Mouse (Mus musculus): Measurements from ENCODE around the gene Pgam2. TPM values are rescaled to one million over a fixed set of nuclear protein-coding genes. Genes with fewer than 3 reads are reported as not detected.
"Not testable (repeated sequence)": the region's sequence is repeated elsewhere in the genome, so short reads cannot be mapped to it uniquely, and the experiment has no call there.

Pgam2 gene
- polyA plus RNA-seq, 1 experiment from 2014 or later = 5.3 TPM

DNA sequence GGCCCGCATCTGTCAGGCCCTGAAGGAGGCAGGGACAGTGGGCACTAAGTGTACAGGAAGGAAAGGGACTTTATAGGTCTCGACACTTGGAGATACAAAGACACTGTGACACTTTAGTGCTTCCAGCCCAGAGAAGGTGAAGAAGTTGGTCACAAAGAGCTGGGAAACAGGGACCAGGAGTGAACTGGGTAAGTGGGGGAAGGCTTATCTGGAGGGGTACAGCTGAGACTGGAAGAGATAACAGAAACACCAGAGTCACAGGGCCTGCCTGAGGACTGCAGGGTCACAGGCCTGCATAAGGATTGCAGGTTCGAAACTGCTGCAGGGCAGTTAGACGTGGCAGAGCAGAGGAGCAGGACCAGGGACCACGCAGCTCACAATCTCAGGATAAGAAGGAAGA is 24.4 kb upstream of the Pgam2 start:
- Histone ChIP-seq H3K4me2 (ENCODE audit: low read depth, low read length, severe bottlenecking) (no peak overlapping the region), H3K27ac (ENCODE audit: low read depth, low read length) (no peak overlapping the region), H3K36me3 (ENCODE audit: control insufficient read depth, insufficient read depth, low read length) (no peaks in the 10 kb centered on the region; the same call in 1 of the 2 replicates), H3K9me3 (ENCODE audit: control insufficient read depth, low read length) (no peaks in the 10 kb centered on the region), H3K27me3 (ENCODE audit: control insufficient read depth, insufficient read depth, low read length) (no peaks in the 10 kb centered on the region), H3K9ac (ENCODE audit: low read length) (no peak overlapping the region), H3K4me1 (replicated peaks; ENCODE audit: control insufficient read depth, insufficient read depth, low read length) (no peaks in the 10 kb centered on the region), H3K4me3 (ENCODE audit: low read depth, low read length) (no peak overlapping the region)
- DNase-seq (ENCODE audit: low spot score) (no peak), ATAC-seq (replicated peaks; ENCODE audit: low FRiP score) (no peak)
- 93% methylated on average over 5 of the region's 5 CpGs for WGBS

DNA sequence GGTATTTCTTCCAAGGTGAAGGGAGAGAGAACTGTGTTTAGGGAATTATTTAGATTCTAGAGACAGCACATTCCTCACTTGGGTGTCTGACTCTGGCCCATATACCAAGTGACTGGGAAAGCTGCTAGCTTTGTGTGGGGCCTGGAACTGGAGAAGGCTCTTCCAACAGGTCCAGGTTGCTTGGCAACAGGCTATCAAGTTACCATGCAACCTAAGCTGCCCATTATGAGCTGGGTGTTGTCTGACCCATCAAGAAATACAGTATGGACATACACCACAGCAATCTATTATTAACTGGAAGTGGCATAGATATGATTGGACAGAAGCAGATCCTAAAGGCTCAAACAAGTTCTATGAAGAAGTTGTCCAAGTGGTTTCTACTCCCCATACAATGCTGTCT is 21.9 kb upstream of the Pgam2 start:
- no peaks in the 10 kb centered on the region; the same call in 1 of the 2 replicates for H3K36me3 ChIP-seq (ENCODE audit: control insufficient read depth, insufficient read depth, low read length)
- H3K4me1 ChIP-seq (replicated peaks; ENCODE audit: control insufficient read depth, insufficient read depth, low read length) = no peaks in the 10 kb centered on the region
- ATAC-seq (replicated peaks; ENCODE audit: low FRiP score) = no peak
- no peak overlapping the region for H3K27ac ChIP-seq (ENCODE audit: low read depth, low read length)
- DNase-seq (ENCODE audit: low spot score) = no peak
- H3K9me3 ChIP-seq (ENCODE audit: control insufficient read depth, low read length) = no peaks in the 10 kb centered on the region
- H3K9ac ChIP-seq (ENCODE audit: low read length) = no peak overlapping the region
- H3K27me3 ChIP-seq (ENCODE audit: control insufficient read depth, insufficient read depth, low read length) = no peaks in the 10 kb centered on the region
- no peak overlapping the region for H3K4me3 ChIP-seq (ENCODE audit: low read depth, low read length)
- H3K4me2 ChIP-seq (ENCODE audit: low read depth, low read length, severe bottlenecking) = no peak overlapping the region

- peak; percentile 33 for DNase-seq (ENCODE audit: low spot score)
- 74% methylated on average over 2 of the region's 2 CpGs for WGBS
- Histone ChIP-seq H3K36me3 (ENCODE audit: control insufficient read depth, insufficient read depth, low read length) (no peaks in the 10 kb centered on the region), H3K9me3 (ENCODE audit: control insufficient read depth, low read length) (no peaks in the 10 kb centered on the region), H3K4me1 (replicated peaks; ENCODE audit: control insufficient read depth, insufficient read depth, low read length) (no peaks in the 10 kb centered on the region), H3K9ac (ENCODE audit: low read length) (no peak overlapping the region), H3K27ac (ENCODE audit: low read depth, low read length) (no peak overlapping the region), H3K4me2 (ENCODE audit: low read depth, low read length, severe bottlenecking) (no peak overlapping the region), H3K4me3 (ENCODE audit: low read depth, low read length) (no peak overlapping the region), H3K27me3 (ENCODE audit: control insufficient read depth, insufficient read depth, low read length) (no peaks in the 10 kb centered on the region)
- ATAC-seq (replicated peaks; ENCODE audit: low FRiP score) = no peak
Measured at GRCm38 (mm10) chr11:5819223-5819622, 15.7 kb upstream of the Pgam2 start.

DNA sequence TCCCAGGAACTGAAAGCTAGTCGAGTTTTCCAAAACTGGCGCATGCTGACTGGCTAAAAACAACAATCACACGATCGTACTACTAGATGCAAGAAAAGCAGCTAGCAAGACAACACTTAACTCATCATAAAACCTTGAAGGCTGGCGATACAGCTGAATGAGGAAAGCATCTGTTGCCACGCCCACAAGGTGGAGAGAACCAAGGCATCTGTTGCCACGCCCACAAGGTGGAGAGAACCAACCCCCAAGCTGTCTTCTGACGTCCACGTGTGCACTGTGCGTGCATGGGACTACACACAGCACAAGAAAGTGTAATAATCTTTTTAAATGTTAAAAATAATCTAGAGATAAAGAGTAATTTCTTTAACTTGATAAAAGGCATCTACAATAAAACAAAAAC is 9.8 kb upstream of the Pgam2 start:
- DNase-seq (ENCODE audit: low spot score) (peak; percentile 11), ATAC-seq (replicated peaks; ENCODE audit: low FRiP score) (no peak)
- no peak overlapping the region for H3K27ac ChIP-seq (ENCODE audit: low read depth, low read length)
- H3K9ac ChIP-seq (ENCODE audit: low read length) = no peak overlapping the region
- H3K9me3 ChIP-seq (ENCODE audit: control insufficient read depth, low read length) = no peaks in the 10 kb centered on the region
- no peaks in the 10 kb centered on the region for H3K36me3 ChIP-seq (ENCODE audit: control insufficient read depth, insufficient read depth, low read length)
- no peak overlapping the region for H3K4me2 ChIP-seq (ENCODE audit: low read depth, low read length, severe bottlenecking)
- WGBS = 81% methylated on average over 10 of the region's 10 CpGs
- H3K27me3 ChIP-seq (ENCODE audit: control insufficient read depth, insufficient read depth, low read length) = no peaks in the 10 kb centered on the region
- no peaks in the 10 kb centered on the region for H3K4me1 ChIP-seq (replicated peaks; ENCODE audit: control insufficient read depth, insufficient read depth, low read length)
- H3K4me3 ChIP-seq (ENCODE audit: low read depth, low read length) = no peak overlapping the region

- 94% methylated on average over 4 of the region's 4 CpGs for WGBS
- H3K4me1 ChIP-seq (replicated peaks; ENCODE audit: control insufficient read depth, insufficient read depth, low read length); H3K4me3 ChIP-seq (ENCODE audit: low read depth, low read length); H3K27ac ChIP-seq (ENCODE audit: low read depth, low read length); H3K4me2 ChIP-seq (ENCODE audit: low read depth, low read length, severe bottlenecking); H3K9me3 ChIP-seq (ENCODE audit: control insufficient read depth, low read length); H3K27me3 ChIP-seq (ENCODE audit: control insufficient read depth, insufficient read depth, low read length); H3K9ac ChIP-seq (ENCODE audit: low read length); ATAC-seq (replicated peaks; ENCODE audit: low FRiP score); DNase-seq (ENCODE audit: low spot score); H3K36me3 ChIP-seq (ENCODE audit: control insufficient read depth, insufficient read depth, low read length): not testable (repeated sequence)
Measured at GRCm38 (mm10) chr11:5809487-5809886, 6.0 kb upstream of the Pgam2 start.

DNA sequence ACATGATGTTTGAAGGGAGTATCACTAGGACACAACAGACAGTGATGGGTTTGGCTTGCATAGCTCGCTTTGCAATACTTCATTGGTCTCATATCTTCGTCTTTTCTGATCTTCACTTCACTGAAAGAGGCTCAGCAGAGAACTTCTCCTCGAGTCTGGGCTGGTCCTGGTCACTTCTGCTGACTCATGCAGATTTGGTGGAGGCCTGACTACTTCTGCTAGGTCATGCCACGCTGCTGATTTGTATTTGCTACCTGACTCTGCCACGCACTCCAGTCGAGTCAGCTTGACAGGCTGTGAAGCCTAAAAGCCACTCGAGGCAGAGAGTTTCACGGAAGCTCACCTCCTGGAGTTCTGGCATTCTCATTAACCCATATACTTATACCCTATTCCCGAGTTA is 4.4 kb upstream of the Pgam2 start:
- H3K9ac ChIP-seq (ENCODE audit: low read length) = no peak overlapping the region
- no peaks in the 10 kb centered on the region for H3K9me3 ChIP-seq (ENCODE audit: control insufficient read depth, low read length)
- H3K4me1 ChIP-seq (replicated peaks; ENCODE audit: control insufficient read depth, insufficient read depth, low read length) = no peaks in the 10 kb centered on the region
- H3K27ac ChIP-seq (ENCODE audit: low read depth, low read length) = no peak overlapping the region
- ATAC-seq (replicated peaks; ENCODE audit: low FRiP score) = no peak
- no peak overlapping the region for H3K4me3 ChIP-seq (ENCODE audit: low read depth, low read length)
- 84% methylated on average over 9 of the region's 9 CpGs for WGBS
- H3K27me3 ChIP-seq (ENCODE audit: control insufficient read depth, insufficient read depth, low read length) = no peaks in the 10 kb centered on the region
- no peaks in the 10 kb centered on the region for H3K36me3 ChIP-seq (ENCODE audit: control insufficient read depth, insufficient read depth, low read length)
- peak; percentile 22 for DNase-seq (ENCODE audit: low spot score)
- no peak overlapping the region for H3K4me2 ChIP-seq (ENCODE audit: low read depth, low read length, severe bottlenecking)

- Histone ChIP-seq H3K36me3 (ENCODE audit: control insufficient read depth, insufficient read depth, low read length) (peaks cover 2% of the 10 kb centered on the region; the same call in 1 of the 2 replicates), H3K4me3 (ENCODE audit: low read depth, low read length) (no peak overlapping the region), H3K9me3 (ENCODE audit: control insufficient read depth, low read length) (no peaks in the 10 kb centered on the region), H3K4me1 (replicated peaks; ENCODE audit: control insufficient read depth, insufficient read depth, low read length) (no peaks in the 10 kb centered on the region), H3K4me2 (ENCODE audit: low read depth, low read length, severe bottlenecking) (no peak overlapping the region), H3K9ac (ENCODE audit: low read length) (no peak overlapping the region), H3K27me3 (ENCODE audit: control insufficient read depth, insufficient read depth, low read length) (no peaks in the 10 kb centered on the region), H3K27ac (ENCODE audit: low read depth, low read length) (no peak overlapping the region)
- 84% methylated on average over 3 of the region's 3 CpGs for WGBS
- no peak for DNase-seq (ENCODE audit: low spot score)
- no peak for ATAC-seq (replicated peaks; ENCODE audit: low FRiP score)
Measured at GRCm38 (mm10) chr11:5805711-5806110, 2.2 kb upstream of the Pgam2 start.

GRCm38 (mm10) chr11:5804174-5804573 is 641 bp upstream of the Pgam2 start:
- Histone ChIP-seq H3K9me3 (ENCODE audit: control insufficient read depth, low read length) (no peaks in the 10 kb centered on the region), H3K4me2 (ENCODE audit: low read depth, low read length, severe bottlenecking) (no peak overlapping the region), H3K4me1 (replicated peaks; ENCODE audit: control insufficient read depth, insufficient read depth, low read length) (no peaks in the 10 kb centered on the region), H3K9ac (ENCODE audit: low read length) (no peak overlapping the region), H3K4me3 (ENCODE audit: low read depth, low read length) (no peak overlapping the region), H3K27ac (ENCODE audit: low read depth, low read length) (no peak overlapping the region), H3K36me3 (ENCODE audit: control insufficient read depth, insufficient read depth, low read length) (peaks cover 2% of the 10 kb centered on the region; the same call in 1 of the 2 replicates), H3K27me3 (ENCODE audit: control insufficient read depth, insufficient read depth, low read length) (no peaks in the 10 kb centered on the region)
- ATAC-seq (replicated peaks; ENCODE audit: low FRiP score) (no peak), DNase-seq (ENCODE audit: low spot score) (no peak)
- WGBS = 76% methylated on average over 5 of the region's 5 CpGs

DNA sequence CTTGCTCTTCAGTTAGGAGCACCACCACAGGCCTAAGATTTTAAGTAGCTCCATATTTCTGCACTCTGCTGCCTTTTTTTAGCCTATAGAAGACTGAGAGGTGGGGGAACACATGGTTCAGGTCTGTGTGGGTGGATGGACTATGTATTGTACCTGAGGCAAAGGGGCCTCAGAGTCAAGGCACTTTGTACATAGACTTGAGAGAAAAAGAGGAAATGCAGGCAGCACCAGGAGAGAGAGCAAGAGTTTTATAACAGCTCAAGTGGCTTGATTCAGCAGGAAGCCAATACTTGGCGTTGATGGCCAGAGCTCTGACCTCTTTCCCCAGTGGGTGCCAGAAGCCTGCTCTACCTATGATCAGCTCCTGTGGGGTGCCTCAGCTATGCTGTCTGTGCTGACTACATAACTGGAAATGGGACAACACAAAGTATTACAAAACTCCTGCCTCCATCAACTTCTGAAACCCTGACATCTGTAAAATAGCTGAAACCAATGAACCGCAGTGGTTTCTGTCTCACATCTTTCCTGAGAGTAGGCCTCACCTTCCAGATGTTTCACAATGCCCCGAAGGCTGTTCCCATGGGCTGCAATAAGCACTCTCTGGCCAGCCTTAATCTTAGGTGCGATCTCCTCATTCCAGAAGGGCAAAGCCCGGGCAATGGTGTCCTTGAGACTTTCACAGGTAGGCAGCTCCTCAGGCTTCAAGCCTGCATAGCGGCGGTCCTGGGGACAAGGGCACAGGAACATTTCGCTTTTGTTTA is 896 bp downstream of the Pgam2 start:
- DNase-seq (ENCODE audit: low spot score) (no peak), ATAC-seq (replicated peaks; ENCODE audit: low FRiP score) (no peak)
- WGBS = 80% methylated on average over 8 of the region's 8 CpGs
- H3K27me3 ChIP-seq (ENCODE audit: control insufficient read depth, insufficient read depth, low read length) = no peaks in the 10 kb centered on the region
- H3K4me3 ChIP-seq (ENCODE audit: low read depth, low read length) = no peak overlapping the region
- no peaks in the 10 kb centered on the region for H3K9me3 ChIP-seq (ENCODE audit: control insufficient read depth, low read length)
- H3K36me3 ChIP-seq (ENCODE audit: control insufficient read depth, insufficient read depth, low read length) = peaks cover 8% of the 10 kb centered on the region; the same call in 1 of the 2 replicates
- H3K27ac ChIP-seq (ENCODE audit: low read depth, low read length) = no peak overlapping the region
- H3K9ac ChIP-seq (ENCODE audit: low read length) = no peak overlapping the region
- no peak overlapping the region for H3K4me2 ChIP-seq (ENCODE audit: low read depth, low read length, severe bottlenecking)
- no peaks in the 10 kb centered on the region for H3K4me1 ChIP-seq (replicated peaks; ENCODE audit: control insufficient read depth, insufficient read depth, low read length)

Measured in forebrain, embryonic 11.5 days (tissue).